Mouse (Mus musculus): ENCODE results near the gene Hc. TPM values are rescaled to one million over a fixed set of nuclear protein-coding genes. Genes with fewer than 3 reads are reported as not detected.

Hc gene
- polyA plus RNA-seq, 1 experiment from 2014 or later, result 2.1 TPM

DNA sequence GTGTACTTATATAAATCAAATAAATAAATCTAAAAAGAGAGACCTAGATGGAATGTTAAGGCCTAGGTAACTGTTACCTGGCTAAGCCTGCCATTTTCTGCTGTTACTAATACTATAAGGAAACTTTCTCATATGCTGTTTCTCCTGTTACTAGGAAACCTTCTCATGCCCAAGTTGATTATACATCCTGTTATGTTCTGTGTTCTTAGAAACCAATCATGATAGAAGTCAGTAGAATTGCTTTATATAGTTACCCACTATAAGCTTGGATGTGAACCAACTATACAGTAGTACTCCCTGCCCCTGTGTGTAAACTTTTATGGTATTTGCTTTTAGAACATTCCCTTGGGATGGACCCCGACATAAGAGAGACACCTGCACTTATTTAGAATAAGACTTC, 73.6 kb downstream of the Hc start:
- H3K9ac ChIP-seq, result no peak overlapping the region
- no peak overlapping the region for H3K27ac ChIP-seq
- no peak overlapping the region for H3K4me3 ChIP-seq (replicated peaks)
- H3K4me2 ChIP-seq, result no peak overlapping the region
- no peaks in the 10 kb centered on the region for H3K36me3 ChIP-seq
- H3K9me3 ChIP-seq, result no peaks in the 10 kb centered on the region
- no peak for ATAC-seq (ENCODE audit: insufficient read depth, low FRiP score, low read depth)
- WGBS, result 52% methylated on average over 1 of the region's 1 CpGs
- no peaks in the 10 kb centered on the region for H3K27me3 ChIP-seq (replicated peaks)
- peaks cover 4% of the 10 kb centered on the region; the same call in 1 of the 2 replicates for H3K4me1 ChIP-seq

DNA sequence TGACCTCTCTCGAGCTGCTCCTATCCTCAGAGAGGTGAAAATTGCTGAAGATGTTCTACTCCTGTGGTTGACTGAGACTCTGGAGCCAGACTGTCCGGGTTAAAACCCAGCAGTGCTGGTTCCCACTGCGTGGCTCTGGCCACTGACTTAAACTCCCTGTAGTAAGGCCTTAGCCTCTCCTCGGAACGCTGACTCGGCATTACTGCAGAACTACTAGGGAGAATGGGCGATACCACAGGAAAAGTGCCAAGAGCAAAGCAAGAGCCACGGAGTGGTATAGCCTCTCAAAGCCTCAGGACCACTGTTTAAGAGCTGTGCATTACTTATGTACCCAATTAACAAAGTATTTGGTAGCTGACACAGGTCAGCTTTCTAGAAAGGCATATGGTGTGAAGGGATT, 76.4 kb downstream of the Hc start:
- Histone ChIP-seq H3K36me3 (no peaks in the 10 kb centered on the region), H3K4me3 (replicated peaks) (no peak overlapping the region), H3K27me3 (replicated peaks) (no peaks in the 10 kb centered on the region), H3K9ac (no peak overlapping the region), H3K4me2 (no peak overlapping the region), H3K9me3 (no peaks in the 10 kb centered on the region), H3K27ac (no peak overlapping the region), H3K4me1 (peaks cover 4% of the 10 kb centered on the region; the same call in 1 of the 2 replicates)
- 81% methylated on average over 8 of the region's 8 CpGs for WGBS
- no peak for ATAC-seq (ENCODE audit: insufficient read depth, low FRiP score, low read depth)

DNA sequence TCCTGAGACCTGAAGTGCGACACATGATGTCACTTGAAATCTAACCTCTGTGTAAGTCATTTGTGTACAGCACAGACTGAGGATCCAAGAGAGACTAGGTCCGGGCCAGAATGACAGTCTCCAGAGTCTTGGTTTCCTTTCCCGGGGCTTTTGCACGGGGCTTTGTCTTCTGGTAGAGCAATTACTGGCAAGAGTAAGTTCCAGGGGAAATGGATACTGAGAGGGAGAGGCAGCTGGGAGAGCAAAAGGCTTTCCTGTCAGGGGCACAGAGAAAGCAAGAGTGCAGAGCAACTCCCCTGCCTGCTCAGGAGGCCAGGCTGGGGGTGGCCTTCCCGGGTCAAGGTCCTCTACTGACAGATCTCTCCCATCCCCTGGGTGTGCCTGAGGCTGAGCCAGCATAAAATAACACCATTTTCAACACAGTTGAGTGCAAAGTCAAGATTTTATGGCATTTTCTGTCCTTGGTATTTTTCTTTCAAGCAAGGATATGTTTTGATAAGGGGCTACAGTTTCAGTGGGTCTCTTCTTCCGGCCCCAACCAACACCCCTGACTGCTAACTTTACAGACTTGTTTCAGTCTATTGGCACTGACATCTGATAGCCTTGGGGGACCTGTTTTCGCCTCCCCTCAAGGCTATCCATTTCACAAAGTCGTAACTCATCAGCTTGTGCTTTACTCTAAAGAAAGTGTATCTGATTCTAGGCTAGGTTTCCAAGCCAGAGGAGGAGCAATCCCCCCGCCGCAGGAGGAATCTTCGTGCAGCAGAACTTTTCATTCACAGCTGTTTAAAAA, 78.1 kb downstream of the Hc start:
- H3K36me3 ChIP-seq, result no peaks in the 10 kb centered on the region
- no peak overlapping the region for H3K9ac ChIP-seq
- H3K4me2 ChIP-seq, result no peak overlapping the region
- ATAC-seq (ENCODE audit: insufficient read depth, low FRiP score, low read depth), result no peak; the same call in 1 of the 2 replicates
- H3K9me3 ChIP-seq, result no peaks in the 10 kb centered on the region
- H3K4me3 ChIP-seq (replicated peaks), result no peak overlapping the region
- WGBS, result 46% methylated on average over 11 of the region's 11 CpGs
- H3K27me3 ChIP-seq (replicated peaks), result no peaks in the 10 kb centered on the region
- H3K27ac ChIP-seq, result 0 out of 2 replicates have a peak overlapping the region, but pooled peaks have one; percentile 28
- H3K4me1 ChIP-seq, result peaks cover 4% of the 10 kb centered on the region; the same call in 1 of the 2 replicates

DNA sequence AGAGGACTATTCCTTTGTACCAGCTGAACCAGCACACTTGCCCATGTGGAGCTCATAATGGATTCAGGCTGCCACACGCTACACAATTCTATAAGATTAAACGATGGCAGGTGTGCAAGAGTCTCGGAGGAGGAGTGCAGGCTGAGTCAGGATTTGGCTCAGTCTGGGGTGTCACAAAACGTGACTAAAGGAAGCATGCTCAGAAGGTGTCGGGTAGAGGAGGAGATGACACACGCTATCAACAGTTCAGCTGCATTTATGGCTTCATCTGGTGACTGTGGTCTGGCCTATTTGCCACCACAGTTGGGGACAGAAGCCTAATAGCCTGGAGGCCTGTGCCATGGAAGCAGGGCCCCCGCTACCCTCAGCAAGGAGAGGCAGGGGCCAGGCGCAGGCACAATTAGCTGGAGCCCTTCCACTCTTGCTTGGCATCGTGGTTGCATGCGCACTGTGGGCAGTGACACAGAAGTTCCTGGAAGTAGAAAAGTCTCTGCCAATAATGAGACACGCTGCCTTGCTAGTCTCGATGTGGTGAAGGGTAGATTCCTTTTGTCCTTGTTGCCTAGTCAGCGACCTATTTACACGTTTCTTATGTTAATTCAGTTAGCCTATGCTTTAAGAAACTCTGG, 79.0 kb downstream of the Hc start:
- Histone ChIP-seq H3K27me3 (replicated peaks) (no peaks in the 10 kb centered on the region), H3K4me2 (no peak overlapping the region), H3K4me3 (replicated peaks) (no peak overlapping the region), H3K36me3 (no peaks in the 10 kb centered on the region), H3K27ac (peak overlapping the region; percentile 28), H3K9me3 (no peaks in the 10 kb centered on the region), H3K9ac (no peak overlapping the region), H3K4me1 (peaks cover 4% of the 10 kb centered on the region; the same call in 1 of the 2 replicates)
- ATAC-seq (ENCODE audit: insufficient read depth, low FRiP score, low read depth), result no peak
- WGBS, result 70% methylated on average over 14 of the region's 14 CpGs

DNA sequence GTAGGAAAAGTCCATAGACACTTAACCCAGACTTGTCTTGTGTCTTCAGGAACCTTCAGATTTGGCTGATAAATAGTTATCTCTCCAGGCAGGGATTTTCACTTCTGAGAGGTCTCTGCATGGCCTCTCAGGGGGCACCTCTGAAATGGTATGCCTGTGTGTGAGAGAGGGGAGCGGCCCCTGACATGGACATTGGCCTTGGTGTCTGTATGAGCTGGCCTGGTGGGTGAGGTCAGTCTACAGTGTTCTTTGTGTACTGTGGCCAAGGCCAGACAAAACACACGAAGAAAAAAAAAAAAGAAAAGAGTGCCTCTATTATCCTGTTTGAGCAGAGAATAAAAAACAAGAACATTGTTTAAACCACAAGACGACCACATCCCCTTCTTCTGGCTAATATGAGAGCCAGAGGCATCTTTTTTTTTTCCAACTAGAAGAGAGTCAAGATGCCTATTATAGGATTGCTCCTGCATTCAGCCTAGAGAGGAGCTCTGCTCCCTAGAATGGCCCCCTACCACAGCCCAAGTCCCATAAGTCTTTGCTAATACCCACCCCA, 81.7 kb downstream of the Hc start:
- H3K4me2 ChIP-seq, result no peak overlapping the region
- no peaks in the 10 kb centered on the region for H3K36me3 ChIP-seq
- ATAC-seq (ENCODE audit: insufficient read depth, low FRiP score, low read depth), result no peak
- no peaks in the 10 kb centered on the region for H3K27me3 ChIP-seq (replicated peaks)
- H3K9me3 ChIP-seq, result no peaks in the 10 kb centered on the region
- H3K4me3 ChIP-seq (replicated peaks), result no peak overlapping the region
- 50% methylated on average over 3 of the region's 3 CpGs for WGBS
- peaks cover 4% of the 10 kb centered on the region; the same call in 1 of the 2 replicates for H3K4me1 ChIP-seq
- H3K27ac ChIP-seq, result no peak overlapping the region
- no peak overlapping the region for H3K9ac ChIP-seq

DNA sequence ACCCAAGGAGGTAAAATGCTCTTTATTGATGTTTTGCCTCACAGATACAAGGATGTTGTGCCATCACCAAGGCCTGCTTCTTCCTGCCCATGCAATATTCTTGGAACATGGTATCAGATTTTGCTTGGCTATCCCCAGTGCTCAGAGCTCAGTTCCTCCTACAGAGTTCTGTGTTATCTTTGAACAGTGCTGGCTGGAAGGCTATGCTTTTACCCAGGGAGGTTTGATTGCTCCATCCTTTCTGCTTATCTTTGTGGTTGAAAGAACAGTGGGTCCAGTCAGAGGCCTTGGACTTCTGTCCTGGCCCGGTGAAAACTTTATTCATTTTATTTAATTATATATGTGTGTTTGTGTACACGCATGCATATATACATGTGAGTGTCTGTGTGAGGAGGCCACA, 83.0 kb downstream of the Hc start:
- 92% methylated on average over 2 of the region's 2 CpGs for WGBS
- Histone ChIP-seq H3K9me3 (no peaks in the 10 kb centered on the region), H3K4me1 (peaks cover 2% of the 10 kb centered on the region; the same call in 1 of the 2 replicates), H3K4me3 (replicated peaks) (no peak overlapping the region), H3K27me3 (replicated peaks) (no peaks in the 10 kb centered on the region), H3K27ac (no peak overlapping the region), H3K36me3 (no peaks in the 10 kb centered on the region), H3K9ac (no peak overlapping the region), H3K4me2 (no peak overlapping the region)
- no peak for ATAC-seq (ENCODE audit: insufficient read depth, low FRiP score, low read depth)

DNA sequence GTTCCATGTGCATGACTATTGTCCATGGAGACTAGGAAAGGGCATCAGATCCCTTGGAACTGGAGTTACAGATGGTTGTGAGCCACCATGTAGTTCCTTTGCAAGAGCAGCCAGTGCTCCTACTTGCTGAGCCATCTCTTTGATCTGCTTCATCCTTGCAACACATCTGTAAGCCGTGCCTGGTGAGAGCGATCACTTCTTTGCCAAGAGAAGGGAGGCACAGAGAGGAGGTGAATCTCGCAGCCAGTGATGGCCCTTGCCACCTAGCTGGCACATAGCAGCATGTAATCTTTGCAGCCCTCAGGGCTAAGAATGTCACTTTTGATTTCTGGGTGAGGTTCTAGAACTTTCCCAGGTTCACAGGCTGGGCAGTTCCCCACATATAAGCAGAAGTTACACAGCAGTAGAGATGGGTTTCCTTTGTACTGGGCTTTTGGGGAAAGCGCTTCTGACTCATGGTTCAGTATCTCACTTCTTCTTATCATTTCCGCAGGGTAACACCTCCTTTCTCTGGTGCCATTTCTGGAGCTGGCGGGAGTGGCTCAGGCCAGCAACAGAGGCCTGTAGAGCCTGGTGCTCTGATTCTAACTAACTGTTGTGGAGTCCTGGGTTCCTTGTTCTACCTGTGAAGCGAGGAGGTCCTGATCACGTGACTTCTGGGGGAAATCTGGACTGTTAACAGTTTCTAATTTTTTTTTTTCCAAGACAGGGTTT, 84.1 kb downstream of the Hc start:
- H3K27ac ChIP-seq, result 0 out of 2 replicates have a peak overlapping the region, but pooled peaks have one; percentile 21

DNA sequence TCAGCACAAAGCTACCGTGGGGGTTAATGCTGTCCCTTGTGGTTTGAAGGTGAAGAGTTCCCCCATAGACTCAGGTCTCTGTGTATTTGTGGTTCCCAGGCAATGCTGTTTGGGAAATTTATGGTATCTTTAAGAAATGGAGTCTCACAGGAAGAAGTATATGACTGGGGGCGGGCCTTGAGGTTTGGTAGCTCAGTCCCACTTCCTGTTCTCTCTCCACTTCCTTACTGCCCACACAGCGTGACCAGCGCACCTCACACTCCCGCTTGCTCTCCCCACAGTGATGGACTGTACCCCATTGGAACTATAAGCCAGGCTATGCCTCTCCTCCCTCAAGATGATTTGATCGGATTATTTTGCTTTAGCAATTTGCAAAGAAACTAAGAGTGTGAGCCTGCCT, 84.8 kb downstream of the Hc start:
- H3K27ac ChIP-seq, result no peak overlapping the region
- no peak for ATAC-seq (ENCODE audit: insufficient read depth, low FRiP score, low read depth)
- H3K9me3 ChIP-seq, result no peaks in the 10 kb centered on the region
- 79% methylated on average over 6 of the region's 6 CpGs for WGBS
- no peak overlapping the region for H3K4me2 ChIP-seq
- H3K27me3 ChIP-seq (replicated peaks), result no peaks in the 10 kb centered on the region
- no peak overlapping the region for H3K9ac ChIP-seq
- no peak overlapping the region for H3K4me3 ChIP-seq (replicated peaks)
- no peaks in the 10 kb centered on the region for H3K36me3 ChIP-seq
- no peaks in the 10 kb centered on the region for H3K4me1 ChIP-seq

More for the DNA sequence above, 84.1 kb downstream of the Hc start:
- no peaks in the 10 kb centered on the region for H3K4me1 ChIP-seq
- no peaks in the 10 kb centered on the region for H3K9me3 ChIP-seq
- H3K9ac ChIP-seq, result no peak overlapping the region
- no peak overlapping the region for H3K4me3 ChIP-seq (replicated peaks)
- no peaks in the 10 kb centered on the region for H3K27me3 ChIP-seq (replicated peaks)
- H3K36me3 ChIP-seq, result no peaks in the 10 kb centered on the region
- H3K4me2 ChIP-seq, result no peak overlapping the region
- 75% methylated on average over 8 of the region's 8 CpGs for WGBS
- no peak for ATAC-seq (ENCODE audit: insufficient read depth, low FRiP score, low read depth)

DNA sequence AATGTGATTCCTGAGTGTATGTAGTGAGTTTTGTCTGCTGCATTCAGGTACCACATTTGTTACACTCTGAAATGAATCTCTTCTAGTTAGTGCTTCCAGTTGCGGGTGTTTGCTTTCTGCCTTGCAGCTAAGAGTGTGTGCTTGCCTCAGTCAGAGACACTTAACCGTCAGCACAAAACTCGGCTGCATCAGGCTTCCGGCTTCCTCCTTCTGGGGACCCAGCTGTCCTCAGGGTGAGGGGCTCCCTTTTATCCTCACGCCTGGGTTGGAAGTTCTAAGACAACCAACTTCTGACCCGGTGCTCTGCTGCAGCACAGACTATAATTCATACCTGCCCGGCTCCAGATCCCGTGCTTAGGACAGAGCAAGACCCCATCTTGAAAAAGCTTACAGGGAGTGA, 88.2 kb downstream of the Hc start:
- no peaks in the 10 kb centered on the region for H3K36me3 ChIP-seq
- no peak for ATAC-seq (ENCODE audit: insufficient read depth, low FRiP score, low read depth)
- no peaks in the 10 kb centered on the region for H3K27me3 ChIP-seq (replicated peaks)
- WGBS, result 81% methylated on average over 8 of the region's 8 CpGs
- H3K27ac ChIP-seq, result no peak overlapping the region
- no peak overlapping the region for H3K9ac ChIP-seq
- H3K4me2 ChIP-seq, result no peak overlapping the region
- H3K9me3 ChIP-seq, result no peaks in the 10 kb centered on the region
- H3K4me1 ChIP-seq, result no peaks in the 10 kb centered on the region
- H3K4me3 ChIP-seq (replicated peaks), result no peak overlapping the region

DNA sequence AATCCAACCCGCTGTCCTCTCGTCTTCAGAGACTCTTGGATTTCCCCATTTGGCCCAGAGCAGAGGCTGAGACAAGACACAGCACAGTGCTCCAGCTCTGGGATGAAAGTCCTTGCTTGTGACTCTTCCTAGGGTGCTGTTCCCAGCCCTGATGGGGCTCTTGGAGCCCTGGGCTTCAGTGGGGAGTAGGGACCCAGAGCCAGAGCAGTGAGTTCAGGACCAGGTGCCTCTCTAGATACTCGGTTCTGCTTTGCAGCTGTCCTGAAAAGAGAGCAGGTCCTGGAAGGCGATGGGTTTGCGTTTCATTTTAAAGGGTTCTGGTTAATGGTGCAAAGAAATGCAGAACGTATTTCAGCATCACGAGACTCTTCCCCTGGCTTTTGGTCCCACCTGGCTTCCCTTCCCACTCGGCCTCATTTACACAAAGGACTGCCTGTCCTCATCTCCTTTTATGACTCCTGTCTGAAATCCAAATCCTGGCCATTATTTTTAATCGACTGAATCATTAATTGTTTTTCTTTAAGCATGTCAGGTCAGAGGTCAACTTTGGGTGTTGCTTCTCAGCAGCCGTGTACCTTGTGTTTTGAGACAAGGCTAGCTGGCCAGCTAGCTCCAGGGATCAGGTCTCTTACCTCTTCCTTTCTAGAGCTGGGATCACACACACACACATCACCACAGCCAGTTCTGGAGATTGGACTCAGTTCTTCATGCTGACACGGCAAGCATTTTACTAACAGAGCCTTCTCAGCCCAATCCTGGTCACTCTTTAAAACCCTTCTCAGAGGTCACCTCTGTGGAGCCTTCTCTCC, 90.0 kb downstream of the Hc start:
- H3K9ac ChIP-seq, result no peak overlapping the region
- ATAC-seq (ENCODE audit: insufficient read depth, low FRiP score, low read depth), result no peak
- 77% methylated on average over 11 of the region's 11 CpGs for WGBS

DNA sequence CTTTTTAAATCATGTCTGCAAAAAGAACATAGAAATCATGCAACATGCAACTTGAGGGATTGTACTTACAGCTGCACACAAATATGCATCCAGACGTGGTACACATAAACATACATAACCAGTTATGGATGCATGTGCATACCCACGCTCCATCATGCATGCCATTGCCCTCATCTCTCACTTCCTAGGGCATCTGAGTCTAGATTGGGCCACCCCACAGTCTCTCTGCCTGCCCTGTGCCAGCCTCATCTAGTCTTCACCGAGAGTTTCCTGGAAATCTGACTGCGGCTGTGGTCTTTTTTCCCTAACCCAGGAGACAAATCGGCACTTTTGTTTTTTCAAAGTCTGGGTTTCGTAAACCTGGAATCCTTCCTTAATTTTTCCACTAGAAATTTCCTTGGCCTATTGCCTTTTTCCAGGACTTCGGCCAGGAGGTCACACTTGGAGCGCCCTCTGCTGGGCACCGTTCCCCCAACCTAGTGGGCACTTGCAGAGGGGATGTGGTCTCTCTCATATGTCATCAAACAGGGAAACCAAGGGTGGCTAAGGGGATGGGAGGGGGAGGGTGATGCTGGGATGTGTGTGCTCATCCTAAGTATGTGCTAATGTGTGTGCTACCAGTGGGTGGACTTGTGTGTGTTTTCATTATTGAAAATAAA, 91.0 kb downstream of the Hc start:
- Histone ChIP-seq H3K36me3 (no peaks in the 10 kb centered on the region), H3K4me1 (no peaks in the 10 kb centered on the region), H3K9me3 (no peaks in the 10 kb centered on the region), H3K4me2 (no peak overlapping the region), H3K4me3 (replicated peaks) (no peak overlapping the region), H3K27ac (no peak overlapping the region), H3K27me3 (replicated peaks) (no peaks in the 10 kb centered on the region), H3K9ac (no peak overlapping the region)
- WGBS, result 35% methylated on average over 9 of the region's 9 CpGs
- ATAC-seq (ENCODE audit: insufficient read depth, low FRiP score, low read depth), result no peak

More for the DNA sequence above, 90.0 kb downstream of the Hc start:
- Histone ChIP-seq H3K4me2 (no peak overlapping the region), H3K9me3 (no peaks in the 10 kb centered on the region), H3K27ac (no peak overlapping the region), H3K36me3 (no peaks in the 10 kb centered on the region), H3K27me3 (replicated peaks) (no peaks in the 10 kb centered on the region), H3K4me3 (replicated peaks) (no peak overlapping the region), H3K4me1 (no peaks in the 10 kb centered on the region)

All from stomach, embryonic 15.5 days (tissue).